Mouse (Mus musculus): ENCODE data around the gene Rtn4r. TPM values are rescaled to one million over a fixed set of nuclear protein-coding genes. Genes with fewer than 3 reads are reported as not detected.

Gene Rtn4r
- polyA plus RNA-seq, 1 experiment from 2014 or later, result 18.6 TPM

GRCm38 (mm10) chr16:18198365-18199098 is 71.1 kb downstream of the Rtn4r start:
- Histone ChIP-seq H3K4me3 (replicated peaks; ENCODE audit: low read depth, low read length) (no peak overlapping the region), H3K36me3 (ENCODE audit: control insufficient read depth, insufficient read depth, low read length) (no peaks in the 10 kb centered on the region), H3K27ac (replicated peaks; ENCODE audit: low read depth, low read length) (peak overlapping the region; percentile 60), H3K9me3 (ENCODE audit: control insufficient read depth, low read length) (no peaks in the 10 kb centered on the region), H3K9ac (replicated peaks; ENCODE audit: low read length) (peak overlapping the region; percentile 31; the same call in 1 of the 2 replicates), H3K4me2 (ENCODE audit: low read length) (no peak overlapping the region), H3K27me3 (ENCODE audit: control insufficient read depth, insufficient read depth, low read length) (no peaks in the 10 kb centered on the region), H3K4me1 (ENCODE audit: control insufficient read depth, insufficient read depth, low read length) (peaks cover 34% of the 10 kb centered on the region)
- ATAC-seq (ENCODE audit: low FRiP score, low TSS enrichment) (peak; percentile 52; the same call in 1 of the 2 replicates), DNase-seq (peak; percentile 54)
- 36% methylated on average over 10 of the region's 10 CpGs for WGBS

GRCm38 (mm10) chr16:18200062-18200461 is 72.6 kb downstream of the Rtn4r start:
- Histone ChIP-seq H3K9me3 (ENCODE audit: control insufficient read depth, low read length) (no peaks in the 10 kb centered on the region), H3K27ac (replicated peaks; ENCODE audit: low read depth, low read length) (no peak overlapping the region), H3K4me3 (replicated peaks; ENCODE audit: low read depth, low read length) (no peak overlapping the region), H3K9ac (replicated peaks; ENCODE audit: low read length) (no peak overlapping the region), H3K4me1 (ENCODE audit: control insufficient read depth, insufficient read depth, low read length) (peaks cover 25% of the 10 kb centered on the region), H3K27me3 (ENCODE audit: control insufficient read depth, insufficient read depth, low read length) (no peaks in the 10 kb centered on the region; the same call in 1 of the 2 replicates), H3K4me2 (ENCODE audit: low read length) (no peak overlapping the region), H3K36me3 (ENCODE audit: control insufficient read depth, insufficient read depth, low read length) (no peaks in the 10 kb centered on the region)
- ATAC-seq (ENCODE audit: low FRiP score, low TSS enrichment), result no peak
- no peak for DNase-seq
- WGBS, result 86% methylated on average over 2 of the region's 2 CpGs

GRCm38 (mm10) chr16:18201620-18202019 is 74.2 kb downstream of the Rtn4r start:
- no peak for ATAC-seq (ENCODE audit: low FRiP score, low TSS enrichment)
- H3K4me3 ChIP-seq (replicated peaks; ENCODE audit: low read depth, low read length), result no peak overlapping the region
- DNase-seq, result no peak

More at GRCm38 (mm10) chr16:18201620-18202019, 74.2 kb downstream of the Rtn4r start:
- Histone ChIP-seq H3K9ac (replicated peaks; ENCODE audit: low read length) (no peak overlapping the region), H3K4me1 (ENCODE audit: control insufficient read depth, insufficient read depth, low read length) (peaks cover 25% of the 10 kb centered on the region), H3K27me3 (ENCODE audit: control insufficient read depth, insufficient read depth, low read length) (no peaks in the 10 kb centered on the region; the same call in 1 of the 2 replicates), H3K36me3 (ENCODE audit: control insufficient read depth, insufficient read depth, low read length) (no peaks in the 10 kb centered on the region), H3K9me3 (ENCODE audit: control insufficient read depth, low read length) (no peaks in the 10 kb centered on the region), H3K4me2 (ENCODE audit: low read length) (no peak overlapping the region), H3K27ac (replicated peaks; ENCODE audit: low read depth, low read length) (no peak overlapping the region)
- WGBS, result 52% methylated on average over 1 of the region's 1 CpGs

Small RNA genes lying within 50 kb of the gene (microRNA-seq; reads per million reads assigned to microRNA genes)
- not detected for gene Mir6366

Other genes starting within 250 kb of the Rtn4r start
- 0.54 and 0.55 TPM in 2 replicates for gene Gm20518, start 236.0 kb upstream of the Rtn4r start, polyA plus RNA-seq (2014; fragmentation: Nextera tagmentation; extraction: Ambion mirVana)
- 0.08 and 0.09 TPM in 2 replicates for gene Tssk1, start 233.4 kb upstream of the Rtn4r start, polyA plus RNA-seq (2014; fragmentation: Nextera tagmentation; extraction: Ambion mirVana)
- 104 and 108 TPM in 2 replicates for gene Dgcr2, start 229.1 kb upstream of the Rtn4r start, polyA plus RNA-seq (2014; fragmentation: Nextera tagmentation; extraction: Ambion mirVana)
- gene Tssk2, start 229.0 kb upstream of the Rtn4r start, polyA plus RNA-seq (2014; fragmentation: Nextera tagmentation; extraction: Ambion mirVana), result not detected in 2 replicates
- 44.1 and 44.6 TPM in 2 replicates for gene Ess2, start 216.3 kb upstream of the Rtn4r start, polyA plus RNA-seq (2014; fragmentation: Nextera tagmentation; extraction: Ambion mirVana)
- gene Gsc2, start 212.6 kb upstream of the Rtn4r start, polyA plus RNA-seq (2014; fragmentation: Nextera tagmentation; extraction: Ambion mirVana), result 0.84 and 0.93 TPM in 2 replicates
- gene Slc25a1, start 199.4 kb upstream of the Rtn4r start, polyA plus RNA-seq (2014; fragmentation: Nextera tagmentation; extraction: Ambion mirVana), result 145 and 157 TPM in 2 replicates
- not detected in 2 replicates for gene Vpreb2, start 147.2 kb upstream of the Rtn4r start, polyA plus RNA-seq (2014; fragmentation: Nextera tagmentation; extraction: Ambion mirVana)
- gene Dgcr6, start 74.8 kb upstream of the Rtn4r start, polyA plus RNA-seq (2014; fragmentation: Nextera tagmentation; extraction: Ambion mirVana), result 157 and 187 TPM in 2 replicates
- 3.3 and 4.0 TPM in 2 replicates for gene Prodh, start 37.4 kb upstream of the Rtn4r start, polyA plus RNA-seq (2014; fragmentation: Nextera tagmentation; extraction: Ambion mirVana)
- not detected in 2 replicates for gene Ccdc188, start 90.2 kb downstream of the Rtn4r start, polyA plus RNA-seq (2014; fragmentation: Nextera tagmentation; extraction: Ambion mirVana)
- 13.8 and 13.9 TPM in 2 replicates for gene Zdhhc8, start 107.5 kb downstream of the Rtn4r start, polyA plus RNA-seq (2014; fragmentation: Nextera tagmentation; extraction: Ambion mirVana)
- gene Trmt2a, start 121.0 kb downstream of the Rtn4r start, polyA plus RNA-seq (2014; fragmentation: Nextera tagmentation; extraction: Ambion mirVana), result 80.2 and 81.3 TPM in 2 replicates
- gene Ranbp1, start 121.1 kb downstream of the Rtn4r start, polyA plus RNA-seq (2014; fragmentation: Nextera tagmentation; extraction: Ambion mirVana), result 451 and 457 TPM in 2 replicates
- 0.86 and 3.3 TPM in 2 replicates for gene Gm49776, start 130.7 kb downstream of the Rtn4r start, polyA plus RNA-seq (2014; fragmentation: Nextera tagmentation; extraction: Ambion mirVana)
- 32.7 and 40.0 TPM in 2 replicates for gene Dgcr8, start 161.6 kb downstream of the Rtn4r start, polyA plus RNA-seq (2014; fragmentation: Nextera tagmentation; extraction: Ambion mirVana)
- 70.0 TPM in 2 replicates for gene Tango2, start 220.5 kb downstream of the Rtn4r start, polyA plus RNA-seq (2014; fragmentation: Nextera tagmentation; extraction: Ambion mirVana)
- gene Arvcf, start 220.5 kb downstream of the Rtn4r start, polyA plus RNA-seq (2014; fragmentation: Nextera tagmentation; extraction: Ambion mirVana), result 70.2 and 70.4 TPM in 2 replicates